Mouse (Mus musculus) retina, postnatal 1 day (tissue): ENCODE data around the gene Peak1.

ENCODE experiments used
- DNase-seq: peaks from one replicate; pipeline ENCODE4 v3.0.0-alpha.2; 2012

Peak1 gene

DNA sequence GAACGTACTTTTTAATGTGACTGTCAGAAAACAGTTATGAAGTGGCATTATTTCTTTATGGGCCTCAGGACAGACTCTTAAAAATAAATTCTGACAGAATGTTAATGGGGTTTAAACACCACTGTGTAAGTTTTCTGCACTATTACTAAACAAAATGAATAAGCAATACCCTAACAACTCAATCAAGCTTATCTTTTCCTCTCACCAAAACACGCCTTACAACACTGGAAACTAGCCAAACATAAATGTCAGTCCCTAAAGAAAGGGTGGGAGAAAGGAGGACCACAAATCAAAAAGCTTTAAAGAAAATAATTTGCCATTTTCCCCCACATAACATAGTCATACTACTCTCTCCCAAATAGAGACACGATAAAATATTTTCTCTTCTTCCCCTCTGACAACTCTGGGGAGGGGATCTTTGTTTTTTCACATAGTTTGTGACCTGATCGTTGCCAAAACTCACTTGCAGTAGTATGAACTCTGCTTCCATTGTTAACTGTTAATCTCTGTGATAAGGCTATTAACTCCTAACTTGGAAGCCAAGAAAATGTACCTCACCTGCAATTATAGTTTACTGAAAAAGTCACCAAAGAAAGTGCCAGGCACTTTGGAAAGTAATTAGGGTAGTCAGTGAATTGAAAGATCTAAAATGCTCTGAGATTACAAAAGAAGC lies 1.8 kb downstream of the Peak1 start:
- DNase-seq, result no peak

GRCm38 (mm10) chr9:56415393-56415792 lies 2.5 kb downstream of the Peak1 start:
- no peak for DNase-seq

GRCm38 (mm10) chr9:56414322-56414721 lies 3.5 kb downstream of the Peak1 start:
- peak; percentile 30 for DNase-seq

DNA sequence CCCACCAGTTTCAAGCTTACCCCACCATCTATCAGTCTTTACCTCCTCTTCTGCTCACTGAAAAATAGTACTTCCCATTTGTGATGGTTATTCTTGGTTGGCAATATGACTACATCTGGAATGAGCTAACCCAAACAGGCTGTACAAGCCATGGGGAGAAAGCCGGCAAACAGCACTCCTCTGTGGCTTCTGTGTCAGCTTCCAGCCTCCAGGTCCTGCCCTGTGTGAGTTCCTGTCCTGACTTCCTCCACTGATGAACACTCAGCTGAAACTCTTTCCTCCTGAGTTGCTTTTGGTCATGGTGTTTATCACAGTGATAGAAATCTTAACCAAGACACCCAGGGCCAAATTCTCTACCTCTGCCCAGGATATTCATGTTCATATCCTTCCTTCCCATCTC lies 5.2 kb downstream of the Peak1 start:
- DNase-seq, result no peak

- DNase-seq, result no peak
These were observed 7.9 kb downstream of the Peak1 start for GRCm38 (mm10) chr9:56409928-56410327.

- DNase-seq, result no peak
These were observed 13.2 kb downstream of the Peak1 start for GRCm38 (mm10) chr9:56404619-56405018.

GRCm38 (mm10) chr9:56396306-56396705 lies 21.6 kb downstream of the Peak1 start:
- no peak for DNase-seq

DNA sequence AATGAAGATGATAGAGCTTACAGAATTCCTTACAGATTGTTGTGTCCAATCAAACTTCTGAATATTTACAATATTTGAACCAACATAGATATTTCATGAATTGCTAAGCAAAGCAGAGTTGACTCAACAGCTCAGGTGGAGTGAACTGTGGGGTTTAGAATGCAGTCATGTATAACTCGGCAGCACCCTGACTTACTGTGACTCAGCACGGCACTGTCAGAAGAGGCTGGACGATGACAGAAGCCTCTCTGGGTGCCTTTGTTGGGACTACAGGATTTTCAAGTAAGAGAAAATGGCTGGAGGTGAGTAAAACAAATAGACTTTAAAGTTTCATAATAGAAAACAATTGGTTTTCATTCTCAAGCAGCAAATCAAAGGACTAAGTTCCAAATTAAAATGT lies 25.0 kb downstream of the Peak1 start:
- no peak for DNase-seq

DNA sequence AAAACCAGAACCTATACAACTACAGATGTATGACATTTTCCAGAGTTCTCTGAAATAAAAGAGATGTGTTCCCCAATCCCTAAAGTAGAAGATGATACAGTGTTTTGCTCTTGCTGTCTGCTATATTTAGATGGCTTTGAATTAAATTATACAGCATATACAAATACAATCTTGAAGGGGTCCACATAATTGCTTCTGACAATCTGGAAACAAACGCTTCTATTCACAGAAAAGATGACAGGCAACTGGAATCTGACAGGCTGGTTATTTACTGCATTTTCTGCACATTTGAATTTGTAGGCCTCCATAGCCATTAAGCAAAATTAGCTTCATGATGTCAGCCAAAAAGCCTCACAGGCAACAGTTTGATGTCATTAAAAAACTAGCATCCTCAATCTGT lies 35.1 kb downstream of the Peak1 start:
- peak; percentile 47 for DNase-seq

- DNase-seq, result no peak
These were observed 43.5 kb downstream of the Peak1 start for GRCm38 (mm10) chr9:56374401-56374800.

DNA sequence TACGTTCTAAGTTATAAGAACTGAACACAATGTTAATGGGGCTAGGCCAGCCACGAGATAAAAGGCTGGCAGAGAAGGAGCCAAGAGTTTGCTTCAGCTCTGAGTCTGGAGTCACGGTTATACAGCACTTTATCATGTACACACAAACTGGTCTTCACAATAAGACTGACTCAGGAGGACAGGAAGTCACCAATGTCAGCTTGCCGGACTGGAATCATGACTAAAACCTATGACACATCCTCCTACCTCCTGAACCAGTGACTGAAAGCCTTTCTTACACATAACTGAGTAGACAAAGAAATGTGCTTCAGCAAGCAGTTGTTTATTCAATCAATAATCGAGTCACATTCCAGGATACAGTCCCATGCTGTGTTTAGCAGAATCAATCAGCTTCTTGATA lies 47.2 kb downstream of the Peak1 start:
- no peak for DNase-seq

DNA sequence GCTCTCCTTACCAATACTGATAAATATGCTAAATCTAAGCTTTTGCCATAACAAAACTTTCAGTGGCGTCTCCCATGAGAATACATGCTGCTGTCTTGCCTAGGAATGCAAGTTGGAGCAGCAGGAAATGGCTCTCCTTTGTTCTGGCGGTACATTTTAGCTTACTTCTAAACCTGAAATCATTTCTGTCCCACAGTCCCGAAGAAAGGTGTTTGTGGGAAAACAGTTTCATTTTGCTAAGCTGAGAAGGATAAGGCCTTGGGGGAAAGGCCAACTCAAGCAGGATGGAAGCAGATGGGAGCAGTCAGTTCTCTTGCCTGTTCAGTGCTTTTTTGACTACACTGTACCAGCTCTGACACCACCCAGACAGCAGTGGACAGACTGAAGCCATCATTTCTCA lies 49.1 kb downstream of the Peak1 start:
- DNase-seq, result no peak

DNA sequence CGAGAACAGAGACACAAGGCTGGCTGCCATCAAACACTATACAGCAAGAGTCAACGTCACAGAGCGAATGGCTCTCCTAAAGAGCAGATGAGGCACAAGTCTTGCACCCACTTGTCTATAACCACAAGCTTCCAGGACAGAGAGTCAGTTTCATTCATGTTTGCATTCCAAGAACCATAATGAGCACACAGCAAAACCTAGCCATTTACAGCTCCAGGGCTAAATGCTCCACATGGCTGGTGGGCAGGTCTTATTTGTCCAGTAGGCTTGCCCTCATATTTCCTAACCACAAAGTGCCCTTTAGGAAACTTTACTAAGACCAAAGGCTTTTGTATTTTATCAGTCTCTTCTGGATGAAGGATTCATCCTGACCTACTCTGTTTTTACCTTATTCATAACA lies 54.6 kb downstream of the Peak1 start:
- DNase-seq, result no peak

DNA sequence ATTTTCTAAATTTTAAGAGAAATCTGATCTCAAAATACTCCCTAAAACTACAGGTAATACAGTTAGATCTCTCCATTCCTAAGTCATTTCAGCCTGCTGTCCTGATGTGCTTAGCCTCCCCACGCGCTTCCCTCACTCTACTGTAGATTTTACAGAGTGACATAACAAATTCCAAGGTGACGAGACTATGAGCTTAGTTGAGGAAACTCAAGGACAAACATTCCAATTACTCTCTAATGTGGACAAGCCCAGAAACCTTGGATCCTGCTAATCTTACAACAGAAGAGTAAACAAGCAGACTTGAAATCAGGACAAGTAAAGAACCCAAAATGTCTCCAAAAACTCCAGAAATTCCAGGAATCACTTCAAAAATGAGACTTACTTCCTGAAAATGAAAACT lies 58.6 kb downstream of the Peak1 start:
- no peak for DNase-seq

- no peak for DNase-seq
These were observed 62.7 kb downstream of the Peak1 start for GRCm38 (mm10) chr9:56355186-56355585.

DNA sequence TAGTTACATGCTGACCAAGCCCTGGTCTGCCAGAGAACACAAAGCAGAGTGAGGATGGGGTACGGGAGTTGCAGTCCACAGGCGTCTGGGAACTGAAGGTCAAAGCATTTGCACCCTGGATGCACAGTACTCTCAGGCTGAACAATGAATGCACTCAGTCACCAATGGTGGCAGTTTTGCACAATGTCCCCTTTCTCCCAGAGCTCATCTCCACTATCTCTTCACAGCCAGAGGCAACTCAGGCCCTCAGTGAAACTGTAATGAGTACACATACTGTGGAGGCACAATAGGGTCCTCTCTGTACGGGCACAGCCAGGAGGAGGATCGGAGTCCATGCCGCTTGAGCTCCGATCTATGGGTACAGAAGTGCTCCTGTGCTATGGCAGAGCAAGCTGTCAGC lies 71.5 kb downstream of the Peak1 start:
- DNase-seq, result peak; percentile 52

DNA sequence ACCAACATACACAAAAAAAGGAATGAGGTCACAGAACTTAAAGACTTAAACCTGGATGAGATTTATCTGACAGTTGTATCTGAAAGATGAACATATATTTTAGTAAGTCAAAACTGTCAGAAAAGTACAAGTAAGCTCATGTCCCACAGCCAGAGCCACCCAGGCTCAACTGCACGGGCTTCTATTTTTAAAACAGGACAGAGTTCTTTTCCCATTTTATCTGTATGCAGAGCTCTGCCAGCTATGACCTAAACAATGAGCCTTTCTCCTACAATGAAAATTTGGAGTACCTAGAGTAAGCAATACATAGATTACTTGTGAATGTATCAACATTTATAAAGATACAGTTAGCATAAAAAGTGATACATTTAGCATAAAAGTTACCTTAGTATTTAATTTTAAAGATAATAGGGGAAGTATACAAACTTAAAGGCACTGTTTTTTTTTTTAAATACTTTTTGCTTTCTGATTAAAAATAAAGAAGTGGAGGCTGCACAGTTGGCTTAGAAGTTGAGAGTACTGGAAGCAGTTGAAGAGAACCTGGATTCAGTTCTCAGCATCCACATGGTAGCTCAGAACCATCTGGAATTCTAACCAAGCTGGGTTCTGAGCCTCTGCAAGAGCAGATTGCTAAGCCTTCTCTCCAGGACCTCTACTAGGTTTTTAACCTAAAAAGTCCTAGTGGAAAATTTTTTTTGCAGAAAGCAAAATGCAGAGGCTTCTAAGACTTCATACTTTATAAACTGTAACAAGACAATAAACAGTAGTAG lies 78.3 kb downstream of the Peak1 start:
- no peak for DNase-seq

DNA sequence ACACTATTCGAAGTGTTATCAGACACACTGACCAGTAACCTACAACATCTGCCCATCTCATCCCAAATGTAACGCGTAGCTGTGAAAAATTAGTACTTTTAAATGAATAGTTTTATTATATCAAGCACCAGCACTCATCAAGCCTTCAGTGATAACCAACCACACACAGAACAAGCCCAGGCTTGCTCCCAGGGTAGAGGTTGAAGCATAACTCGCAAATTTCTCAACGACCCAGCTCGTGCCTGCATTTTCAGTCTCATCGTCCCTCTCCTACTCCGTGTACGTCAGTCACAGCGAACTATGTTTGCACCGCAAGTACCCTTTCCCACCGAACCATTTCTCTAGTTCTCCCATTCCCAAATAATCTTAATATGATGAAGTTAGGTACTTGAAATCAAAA lies 83.5 kb downstream of the Peak1 start:
- no peak for DNase-seq

DNA sequence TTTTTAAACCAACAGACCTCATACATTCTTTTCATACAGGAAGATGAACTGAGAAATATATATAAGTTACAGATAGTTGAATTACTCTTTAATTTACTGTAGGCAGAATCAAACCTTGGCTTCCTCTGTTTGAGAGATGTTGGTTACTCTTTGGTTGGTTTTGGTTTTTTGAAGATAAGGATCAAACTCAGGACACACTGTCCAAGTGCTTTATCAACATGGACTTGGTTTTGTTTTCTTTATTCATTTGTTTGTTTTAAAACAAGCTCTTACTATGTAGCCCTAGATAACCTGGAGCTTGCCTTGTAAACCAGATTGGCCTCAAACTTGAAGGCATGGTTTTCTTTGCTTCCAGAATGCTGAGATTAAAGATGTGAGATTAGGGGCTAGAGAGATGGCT lies 85.1 kb downstream of the Peak1 start:
- no peak for DNase-seq

GRCm38 (mm10) chr9:56326511-56327005 lies 91.3 kb downstream of the Peak1 start:
- no peak for DNase-seq

GRCm38 (mm10) chr9:56325725-56326124 lies 92.1 kb downstream of the Peak1 start:
- no peak for DNase-seq

- DNase-seq, result no peak
These were observed 93.1 kb downstream of the Peak1 start for GRCm38 (mm10) chr9:56324576-56325355.

DNA sequence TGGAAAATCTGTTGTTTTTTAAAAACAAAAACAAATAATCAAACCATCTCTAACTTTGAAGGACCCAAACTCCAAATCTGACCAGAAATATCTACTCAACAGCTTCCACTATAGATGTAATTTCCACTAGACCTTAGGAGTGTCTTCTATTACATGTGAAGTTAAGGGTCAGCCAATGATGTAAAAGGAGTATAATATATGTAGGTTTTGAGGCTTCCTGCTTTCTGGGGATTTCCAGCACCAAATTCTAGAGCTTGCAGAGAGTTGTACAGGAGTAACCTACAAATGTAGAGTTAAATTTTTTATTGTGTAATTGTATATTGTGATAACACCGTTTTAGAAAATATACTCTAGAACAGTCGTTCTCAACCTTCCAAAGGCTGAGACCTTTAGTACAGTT lies 96.6 kb downstream of the Peak1 start:
- no peak for DNase-seq

DNA sequence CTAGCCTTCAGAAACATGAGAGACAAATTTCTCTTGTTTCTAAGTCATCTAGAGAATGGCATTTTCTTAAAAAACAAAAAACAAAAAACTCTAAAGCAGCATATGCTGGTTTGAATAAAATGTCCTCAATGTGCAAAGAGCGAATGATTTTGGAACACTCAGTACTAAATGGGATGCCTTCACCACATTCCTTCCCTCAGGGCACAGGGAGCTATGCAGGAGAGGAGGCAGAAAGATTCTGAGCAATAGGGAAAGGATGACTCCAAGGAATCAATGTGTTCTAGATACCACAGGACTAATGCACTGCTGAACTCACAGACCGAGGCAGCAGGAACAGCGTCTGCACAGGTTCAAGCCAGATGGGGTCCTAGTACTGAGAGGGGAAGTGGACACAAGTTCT lies 103.5 kb downstream of the Peak1 start:
- DNase-seq, result peak; percentile 19
